Mouse (Mus musculus) neural tube, embryonic 12.5 days (tissue): Measurements from ENCODE around the gene Farp1. TPM values are rescaled to one million over a fixed set of nuclear protein-coding genes. Genes with fewer than 3 reads are reported as not detected.

ENCODE experiments used
- ATAC-seq: fragments of 200-750 bp; cut with Nextera tagmentation; 2 replicates; pipeline ENCODE4 v1.8.0; 2017; ENCODE audit warnings: low read depth, mild to moderate bottlenecking, moderate TSS enrichment, moderate library complexity; ENCODE audit not compliant: low FRiP score
- H3K27ac ChIP-seq: fragments of 300-500 bp; sonication (generic); 2 replicates; pipeline ENCODE4 v1.5.1; 2016
- H3K27me3 ChIP-seq: fragments of 300-500 bp; sonication (generic); replicated peaks from 2 replicates; pipeline ENCODE4 v1.6.1; 2016; ENCODE audit warnings: mild to moderate bottlenecking
- H3K36me3 ChIP-seq: fragments of 300-500 bp; sonication (generic); 2 replicates; pipeline ENCODE4 v1.6.1; 2016; ENCODE audit warnings: mild to moderate bottlenecking
- H3K4me1 ChIP-seq: fragments of 300-500 bp; sonication (generic); 2 replicates; pipeline ENCODE4 v1.6.1; 2016
- H3K4me2 ChIP-seq: fragments of 300-500 bp; sonication (generic); replicated peaks from 2 replicates; pipeline ENCODE4 v1.6.1; 2016; ENCODE audit warnings: mild to moderate bottlenecking
- H3K4me3 ChIP-seq: fragments of 300-500 bp; sonication (generic); 2 replicates; pipeline ENCODE4 v1.5.1; 2016
- H3K9ac ChIP-seq: fragments of 300-500 bp; sonication (generic); 2 replicates; pipeline ENCODE4 v1.6.1; 2016; ENCODE audit warnings: mild to moderate bottlenecking
- H3K9me3 ChIP-seq: fragments of 300-500 bp; sonication (generic); 2 replicates; pipeline ENCODE4 v1.6.1; 2016; ENCODE audit warnings: mild to moderate bottlenecking
- WGBS: fragments of 180-500 bp; shearing (Covaris S2); methylation state at CpG from one replicate; pipeline ENCODE4 v1.1.7; 2016; 5-methylcytosine and 5-hydroxymethylcytosine counted together
- polyA plus RNA-seq: library from polyadenylated mRNA; unstranded; fragments of >200 nt; fragmentation: Nextera tagmentation; extraction: Ambion mirVana; gene quantifications from 2 replicates; pipeline ENCODE4 v1.2.1, GENCODE M21; 2016

The Farp1 gene
- polyA plus RNA-seq, 1 experiment from 2014 or later = 24.9 TPM

DNA sequence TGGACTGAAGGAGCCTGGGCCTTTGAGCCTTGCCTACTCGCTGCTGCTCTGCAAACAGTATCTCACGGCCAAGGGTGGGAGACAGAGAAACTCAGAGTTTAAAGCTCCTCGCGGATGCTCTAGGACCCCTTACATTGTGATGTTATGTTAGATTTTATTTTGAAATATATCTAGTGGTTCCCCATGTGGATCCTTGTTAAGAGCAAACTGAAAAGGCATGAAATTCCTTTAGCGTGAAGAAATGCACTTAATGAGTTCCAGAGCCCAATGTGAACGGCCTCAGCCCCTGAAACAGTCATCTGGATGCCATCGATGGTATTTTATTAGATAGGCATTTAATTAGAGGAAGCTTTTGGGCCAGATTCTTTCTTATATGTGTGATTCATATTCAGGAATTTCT, 212.3 kb downstream of the Farp1 start:
- Histone ChIP-seq H3K36me3 (peaks cover 16% of the 10 kb centered on the region), H3K27ac (no peak overlapping the region), H3K9me3 (no peaks in the 10 kb centered on the region), H3K9ac (no peak overlapping the region), H3K4me2 (no peak overlapping the region), H3K4me1 (no peaks in the 10 kb centered on the region), H3K27me3 (no peaks in the 10 kb centered on the region), H3K4me3 (no peak overlapping the region)
- WGBS = 56% methylated on average over 7 of the region's 7 CpGs
- ATAC-seq = no peak

DNA sequence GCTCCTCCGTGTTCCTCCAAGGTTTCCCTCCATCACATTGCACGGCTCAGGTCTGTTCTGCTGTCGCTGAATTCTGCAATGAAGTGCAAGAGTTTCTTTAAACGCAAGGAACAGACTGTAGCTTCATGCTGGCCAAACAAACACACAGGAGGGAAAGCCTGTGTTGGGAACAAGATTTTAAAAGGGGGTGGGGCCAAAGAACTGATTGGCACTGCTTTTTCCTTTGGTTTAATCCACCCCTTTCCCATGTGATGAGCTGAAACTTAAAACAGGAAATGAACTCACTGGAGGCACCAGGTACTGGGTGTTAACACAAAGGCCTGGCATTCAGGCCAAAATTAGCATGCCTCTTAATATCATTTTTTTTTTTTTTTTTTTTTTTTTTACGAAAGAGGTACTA, 213.3 kb downstream of the Farp1 start:
- no peak overlapping the region for H3K27ac ChIP-seq
- H3K27me3 ChIP-seq = no peaks in the 10 kb centered on the region

DNA sequence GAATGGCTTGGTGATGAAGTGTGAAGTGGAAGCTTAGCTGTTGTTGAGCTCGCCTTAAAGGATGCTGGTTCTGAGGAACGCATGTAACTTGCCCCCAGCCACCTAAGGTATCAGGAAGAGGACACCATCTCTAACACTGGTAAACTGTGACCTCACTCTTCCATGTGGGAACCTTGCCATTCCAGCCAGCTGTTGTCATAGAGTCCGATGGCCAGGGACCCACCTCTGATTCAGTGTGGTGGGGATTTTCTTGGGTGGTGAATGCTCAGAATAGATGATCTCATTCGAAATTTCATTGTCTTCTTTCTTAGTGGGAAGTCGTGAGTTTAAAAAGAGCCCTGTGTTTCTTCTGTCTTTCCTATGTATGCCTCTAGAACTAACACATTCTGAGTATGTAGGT, 216.1 kb downstream of the Farp1 start:
- ATAC-seq = no peak
- no peaks in the 10 kb centered on the region for H3K27me3 ChIP-seq
- WGBS = 86% methylated on average over 5 of the region's 5 CpGs

More for the DNA sequence above, 213.3 kb downstream of the Farp1 start:
- H3K9ac ChIP-seq = no peak overlapping the region
- H3K9me3 ChIP-seq = no peaks in the 10 kb centered on the region
- ATAC-seq = no peak
- no peak overlapping the region for H3K4me2 ChIP-seq
- peaks cover 12% of the 10 kb centered on the region for H3K36me3 ChIP-seq
- no peaks in the 10 kb centered on the region for H3K4me1 ChIP-seq
- no peak overlapping the region for H3K4me3 ChIP-seq
- 88% methylated on average over 5 of the region's 5 CpGs for WGBS

DNA sequence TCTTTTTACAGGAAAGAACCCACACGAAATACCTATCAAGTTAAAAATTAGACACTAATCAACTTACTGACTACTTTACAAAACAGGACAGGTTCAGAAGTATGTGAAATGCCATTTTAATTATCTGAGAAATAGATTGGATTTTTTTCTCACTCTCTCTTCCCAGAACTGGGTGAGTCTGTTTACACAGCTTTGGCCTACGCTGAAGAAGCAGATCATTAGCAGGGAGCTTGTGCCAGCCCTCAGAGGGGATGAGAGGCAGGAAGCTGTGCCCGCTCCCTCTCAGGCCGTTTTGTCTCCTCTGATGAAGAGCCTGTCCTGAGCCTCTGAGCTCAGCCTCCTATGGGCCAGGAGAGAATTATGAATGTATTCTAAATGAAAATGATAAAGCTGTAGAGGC, 216.7 kb downstream of the Farp1 start:
- WGBS = 73% methylated on average over 4 of the region's 4 CpGs
- Histone ChIP-seq H3K9ac (no peak overlapping the region), H3K27ac (no peak overlapping the region)

More for the DNA sequence above, 216.1 kb downstream of the Farp1 start:
- Histone ChIP-seq H3K9me3 (no peaks in the 10 kb centered on the region), H3K4me2 (no peak overlapping the region), H3K9ac (no peak overlapping the region), H3K4me3 (no peak overlapping the region), H3K4me1 (no peaks in the 10 kb centered on the region), H3K36me3 (peaks cover 7% of the 10 kb centered on the region; the same call in 1 of the 2 replicates), H3K27ac (no peak overlapping the region)

DNA sequence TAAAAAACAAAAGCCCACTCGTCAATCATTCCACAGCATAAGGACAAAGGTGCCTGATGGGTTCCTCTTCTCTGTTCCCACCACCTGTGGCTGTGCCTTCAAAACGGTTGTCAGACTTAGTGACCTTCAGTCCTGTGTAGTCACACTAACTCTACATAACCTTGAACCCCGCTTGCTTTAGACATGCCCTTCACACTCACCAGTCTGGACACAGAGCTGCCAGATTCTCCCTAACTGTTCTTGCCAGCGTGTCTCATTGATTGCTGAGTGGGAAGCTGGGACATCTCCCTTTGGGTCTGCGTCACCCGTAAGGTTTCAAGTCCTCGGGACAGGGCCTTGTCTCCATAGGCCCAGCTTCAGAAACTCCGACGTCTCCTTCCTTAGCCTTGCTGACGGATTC, 217.5 kb downstream of the Farp1 start:
- ATAC-seq = no peak

More for the DNA sequence above, 216.7 kb downstream of the Farp1 start:
- no peaks in the 10 kb centered on the region for H3K9me3 ChIP-seq
- no peak overlapping the region for H3K4me3 ChIP-seq
- H3K36me3 ChIP-seq = peaks cover 7% of the 10 kb centered on the region; the same call in 1 of the 2 replicates
- no peak for ATAC-seq
- H3K4me2 ChIP-seq = no peak overlapping the region
- no peaks in the 10 kb centered on the region for H3K4me1 ChIP-seq
- no peaks in the 10 kb centered on the region for H3K27me3 ChIP-seq

GRCm38 (mm10) chr14:121254869-121255268, 219.9 kb downstream of the Farp1 start:
- WGBS = 92% methylated on average over 10 of the region's 10 CpGs
- Histone ChIP-seq H3K4me1 (no peaks in the 10 kb centered on the region), H3K4me3 (no peak overlapping the region), H3K9ac (no peak overlapping the region), H3K27ac (no peak overlapping the region), H3K27me3 (no peaks in the 10 kb centered on the region), H3K9me3 (no peaks in the 10 kb centered on the region), H3K4me2 (no peak overlapping the region), H3K36me3 (peaks cover 16% of the 10 kb centered on the region; the same call in 1 of the 2 replicates)
- ATAC-seq = no peak

More for the DNA sequence above, 217.5 kb downstream of the Farp1 start:
- 90% methylated on average over 10 of the region's 10 CpGs for WGBS
- Histone ChIP-seq H3K36me3 (peaks cover 13% of the 10 kb centered on the region; the same call in 1 of the 2 replicates), H3K27ac (no peak overlapping the region), H3K4me2 (no peak overlapping the region), H3K27me3 (no peaks in the 10 kb centered on the region), H3K4me3 (no peak overlapping the region), H3K9ac (no peak overlapping the region), H3K9me3 (no peaks in the 10 kb centered on the region), H3K4me1 (no peaks in the 10 kb centered on the region)

GRCm38 (mm10) chr14:121255469-121255868, 220.5 kb downstream of the Farp1 start:
- H3K9ac ChIP-seq = no peak overlapping the region
- WGBS = 92% methylated on average over 13 of the region's 13 CpGs
- ATAC-seq = no peak
- H3K4me2 ChIP-seq = no peak overlapping the region
- no peak overlapping the region for H3K4me3 ChIP-seq
- H3K4me1 ChIP-seq = no peaks in the 10 kb centered on the region
- peaks cover 16% of the 10 kb centered on the region; the same call in 1 of the 2 replicates for H3K36me3 ChIP-seq
- no peaks in the 10 kb centered on the region for H3K9me3 ChIP-seq
- no peaks in the 10 kb centered on the region for H3K27me3 ChIP-seq
- H3K27ac ChIP-seq = no peak overlapping the region

GRCm38 (mm10) chr14:121256896-121257295, 221.9 kb downstream of the Farp1 start:
- Histone ChIP-seq H3K9ac (no peak overlapping the region), H3K36me3 (peaks cover 16% of the 10 kb centered on the region), H3K4me3 (no peak overlapping the region), H3K27ac (no peak overlapping the region), H3K4me1 (no peaks in the 10 kb centered on the region), H3K27me3 (no peaks in the 10 kb centered on the region), H3K9me3 (no peaks in the 10 kb centered on the region), H3K4me2 (no peak overlapping the region)
- no peak for ATAC-seq
- WGBS = 97% methylated on average over 7 of the region's 7 CpGs

DNA sequence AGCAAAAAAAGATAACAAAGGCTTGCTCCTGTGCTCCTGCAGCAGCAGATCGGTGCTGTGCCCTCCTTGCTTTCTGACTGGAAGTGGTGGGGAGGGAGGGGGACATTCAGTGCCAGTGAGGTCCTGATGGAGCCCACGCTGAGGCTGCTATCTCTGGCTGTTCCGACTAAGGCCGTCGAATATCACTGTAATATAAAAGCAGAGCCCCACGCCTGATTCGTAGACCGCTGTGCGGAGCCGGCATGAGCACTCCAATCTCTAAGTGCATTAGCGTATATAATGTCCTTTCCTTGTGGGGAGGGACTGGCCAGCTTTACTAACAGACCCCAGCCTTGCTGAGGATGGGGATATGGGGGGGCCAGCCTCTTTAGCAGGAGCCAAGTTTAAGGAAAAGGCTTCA, 224.3 kb downstream of the Farp1 start:
- peaks cover 16% of the 10 kb centered on the region for H3K36me3 ChIP-seq
- no peaks in the 10 kb centered on the region for H3K4me1 ChIP-seq
- WGBS = 71% methylated on average over 11 of the region's 11 CpGs
- no peak overlapping the region for H3K4me3 ChIP-seq
- H3K4me2 ChIP-seq = no peak overlapping the region
- ATAC-seq = 0 out of 2 replicates have a peak, but pooled peaks have one; percentile 35
- no peaks in the 10 kb centered on the region for H3K9me3 ChIP-seq
- H3K27ac ChIP-seq = no peak overlapping the region
- no peaks in the 10 kb centered on the region for H3K27me3 ChIP-seq
- H3K9ac ChIP-seq = no peak overlapping the region

DNA sequence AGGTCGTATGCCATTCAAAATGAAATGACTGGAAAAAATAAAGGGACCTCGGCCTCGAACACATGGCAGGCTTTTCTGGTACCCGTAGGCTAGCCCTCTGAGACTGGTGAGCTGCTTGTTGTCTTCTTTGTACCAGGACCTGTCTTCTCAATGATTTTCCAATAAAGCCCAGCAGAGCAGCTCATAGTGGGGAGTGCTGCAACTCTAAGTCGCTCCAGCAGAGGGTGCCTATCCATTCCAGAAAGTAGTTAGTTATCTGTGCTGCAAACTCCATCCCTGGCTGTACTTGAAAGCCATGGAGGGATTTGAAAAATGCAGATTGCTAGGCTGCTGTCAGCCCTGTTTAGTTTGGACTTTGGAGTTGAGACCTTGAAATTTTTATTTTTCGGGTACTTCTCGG, 224.8 kb downstream of the Farp1 start:
- peaks cover 16% of the 10 kb centered on the region for H3K36me3 ChIP-seq
- H3K4me1 ChIP-seq = no peaks in the 10 kb centered on the region
- ATAC-seq = peak; percentile 57; the same call in 1 of the 2 replicates
- no peaks in the 10 kb centered on the region for H3K27me3 ChIP-seq
- no peak overlapping the region for H3K4me2 ChIP-seq
- H3K27ac ChIP-seq = no peak overlapping the region
- WGBS = 61% methylated on average over 7 of the region's 7 CpGs
- no peak overlapping the region for H3K9ac ChIP-seq
- H3K9me3 ChIP-seq = no peaks in the 10 kb centered on the region
- H3K4me3 ChIP-seq = no peak overlapping the region

DNA sequence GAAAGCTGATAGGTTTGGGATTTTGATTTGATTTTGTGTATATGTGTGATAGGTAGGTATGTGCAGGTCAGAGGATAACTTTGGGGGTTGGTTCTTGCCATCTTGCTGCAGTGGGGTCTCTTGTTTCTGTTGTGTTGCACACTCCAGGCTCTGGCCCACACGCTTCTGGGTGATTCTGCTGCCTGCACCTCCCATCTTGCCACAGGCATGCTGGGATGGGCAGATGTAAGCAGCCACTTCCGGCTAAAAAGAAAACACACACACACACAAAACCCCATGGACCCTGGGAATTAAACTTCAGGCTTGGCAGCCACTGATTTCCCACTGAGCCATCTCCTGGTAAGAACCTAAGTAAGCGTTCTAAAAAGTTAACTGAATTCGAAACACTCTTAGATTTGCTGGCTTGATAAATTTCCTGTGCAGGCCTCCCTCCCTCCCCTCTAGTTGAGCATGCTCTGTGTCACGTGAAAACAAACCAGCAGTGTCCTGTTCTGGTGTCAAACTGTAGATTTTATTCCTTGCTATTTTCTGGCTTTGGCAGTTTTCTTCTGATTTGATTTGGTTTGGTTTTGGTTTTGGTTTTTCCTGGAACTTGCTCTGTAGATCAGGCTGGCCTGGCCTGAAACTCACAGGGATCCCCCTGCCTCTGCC, 226.4 kb downstream of the Farp1 start:
- 71% methylated on average over 5 of the region's 5 CpGs for WGBS
- no peak overlapping the region for H3K27ac ChIP-seq
- H3K36me3 ChIP-seq = peaks cover 10% of the 10 kb centered on the region
- no peak for ATAC-seq
- no peaks in the 10 kb centered on the region for H3K9me3 ChIP-seq
- H3K4me3 ChIP-seq = no peak overlapping the region
- H3K4me2 ChIP-seq = no peak overlapping the region
- no peaks in the 10 kb centered on the region for H3K27me3 ChIP-seq
- H3K4me1 ChIP-seq = no peaks in the 10 kb centered on the region
- H3K9ac ChIP-seq = no peak overlapping the region

DNA sequence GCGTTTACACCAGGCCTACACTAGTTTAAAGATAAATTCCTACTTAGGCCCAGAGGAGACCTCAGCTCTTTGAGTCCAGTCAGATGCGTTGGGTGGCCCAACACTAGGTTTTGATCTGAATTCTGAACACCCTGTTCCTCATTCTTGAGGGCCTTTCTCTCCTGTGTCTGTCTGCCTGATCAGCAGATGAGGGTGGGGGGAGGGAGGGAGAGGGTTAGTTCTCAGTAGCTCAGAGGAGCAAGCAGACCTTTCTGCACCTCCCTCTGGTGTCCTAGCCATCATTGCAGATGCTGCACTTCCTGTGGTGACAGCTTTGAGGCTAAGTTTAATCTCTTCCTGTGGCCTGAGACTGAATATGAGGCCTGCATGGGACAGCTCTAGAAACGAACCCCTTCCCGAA, 227.6 kb downstream of the Farp1 start:
- H3K9me3 ChIP-seq = no peaks in the 10 kb centered on the region
- no peak overlapping the region for H3K9ac ChIP-seq
- peaks cover 6% of the 10 kb centered on the region; the same call in 1 of the 2 replicates for H3K36me3 ChIP-seq
- no peaks in the 10 kb centered on the region for H3K4me1 ChIP-seq
- H3K4me2 ChIP-seq = no peak overlapping the region
- 69% methylated on average over 4 of the region's 4 CpGs for WGBS
- no peak overlapping the region for H3K27ac ChIP-seq
- no peaks in the 10 kb centered on the region for H3K27me3 ChIP-seq
- no peak overlapping the region for H3K4me3 ChIP-seq
- ATAC-seq = no peak

GRCm38 (mm10) chr14:121263912-121264311, 228.9 kb downstream of the Farp1 start:
- ATAC-seq = no peak
- H3K9ac ChIP-seq = no peak overlapping the region
- H3K4me3 ChIP-seq = no peak overlapping the region
- no peaks in the 10 kb centered on the region for H3K27me3 ChIP-seq
- H3K36me3 ChIP-seq = peaks cover 9% of the 10 kb centered on the region; the same call in 1 of the 2 replicates
- no peaks in the 10 kb centered on the region for H3K4me1 ChIP-seq
- no peaks in the 10 kb centered on the region for H3K9me3 ChIP-seq
- H3K4me2 ChIP-seq = no peak overlapping the region
- no peak overlapping the region for H3K27ac ChIP-seq
- 93% methylated on average over 2 of the region's 2 CpGs for WGBS
